Mouse (Mus musculus): ENCODE data around the gene Slc3a2.

- TF ChIP-seq CTCF (IDR thresholded peaks at IDR 0.05; ENCODE audit: control insufficient read depth, insufficient read depth, insufficient read length) (no peak), MYOD1 (IDR thresholded peaks at IDR 0.05; ENCODE audit: control insufficient read depth, insufficient read length, low read depth) (no peak), FOSL1 (IDR thresholded peaks at IDR 0.05; ENCODE audit: insufficient read depth, low read length, poor library complexity, severe bottlenecking) (no peak), MAX (IDR thresholded peaks at IDR 0.05) (no peak)
Measured at GRCm38 (mm10) chr19:8711949-8712869, 11.0 kb downstream of the Slc3a2 start.
